Mouse (Mus musculus) brain, embryonic 14.5 days (tissue): ENCODE measurements at regions not wholly inside any gene's neighbourhood (a gene's known extent, or its start where the extent isn't known, plus 50 kb on each side); places are given as distances from the start of the nearest gene placed in this dataset.
A peak's percentile ranks its signal among the peaks of the same experiment; 100 is the strongest.

Experiments
- DNase-seq: peaks from one replicate; pipeline ENCODE4 v3.0.0-alpha.2; 2011; ENCODE audit warnings: low read depth
- CTCF ChIP-seq: fragments of 200-500 bp; IDR thresholded peaks from 2 replicates; pipeline ENCODE4 v1.5.1; 2012; ENCODE audit warnings: inconsistent platforms, mild to moderate bottlenecking, moderate library complexity, borderline replicate concordance; ENCODE audit not compliant: insufficient read depth, insufficient read length; ENCODE audit errors: extremely low read depth
- POLR2A ChIP-seq: fragments of 200-500 bp; IDR thresholded peaks from 2 replicates; pipeline ENCODE4 v1.6.1; 2012; ENCODE audit warnings: mild to moderate bottlenecking, inconsistent platforms, borderline replicate concordance; ENCODE audit not compliant: poor library complexity, insufficient read depth, insufficient read length, severe bottlenecking; ENCODE audit errors: extremely low read depth

GRCm38 (mm10) chr5:64679996-64680625 is 123.1 kb upstream of the Klf3 start:
- DNase-seq = no peak
- TF ChIP-seq POLR2A = no peak
- no peak for TF ChIP-seq CTCF

DNA sequence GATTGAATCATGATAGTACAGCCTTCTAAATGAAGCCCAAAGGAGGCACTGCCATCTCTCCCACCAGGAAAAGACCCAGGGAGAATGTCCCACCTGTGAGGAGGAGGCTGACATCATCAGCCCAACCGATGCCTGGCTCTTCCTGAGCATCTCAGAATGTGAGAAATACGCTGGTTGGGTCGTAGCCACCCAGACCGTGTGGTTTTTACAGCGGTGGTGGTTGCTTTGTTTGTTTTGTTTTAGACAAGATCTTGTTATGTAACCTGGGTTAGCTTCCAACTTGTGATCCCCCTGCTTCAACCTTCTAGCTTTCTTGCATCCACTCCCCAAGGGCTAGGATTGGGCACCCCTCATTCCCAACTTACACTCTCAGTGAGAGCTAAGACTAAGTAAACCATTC is 122.0 kb upstream of the Klf3 start:
- DNase-seq = no peak
- TF ChIP-seq POLR2A = no peak

DNA sequence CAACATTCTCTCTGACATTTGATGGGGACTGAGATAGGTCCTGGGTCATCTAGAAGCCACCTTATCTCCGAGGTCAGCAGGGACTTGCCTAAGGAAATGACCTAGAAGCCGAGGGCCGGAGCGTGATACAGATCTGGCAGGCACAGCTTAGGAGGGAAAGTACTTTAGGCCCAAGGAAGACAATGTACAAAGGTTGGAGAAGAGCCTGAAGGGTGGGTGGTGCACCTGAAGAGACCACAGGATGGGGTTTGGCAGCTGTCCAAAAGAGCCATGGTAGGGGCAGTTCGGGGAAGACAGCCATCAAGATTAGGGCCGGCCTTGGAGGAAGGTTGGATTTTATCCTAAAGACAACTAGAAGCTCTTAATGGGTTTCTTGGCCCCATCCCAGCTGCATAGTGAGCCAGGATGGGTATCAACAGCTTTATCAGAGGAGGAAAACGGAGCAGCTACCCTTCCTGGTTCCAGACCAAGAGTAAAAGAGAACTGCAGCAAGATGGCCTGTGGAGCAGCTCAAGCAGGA is 120.8 kb upstream of the Klf3 start:
- TF ChIP-seq POLR2A (no peak), CTCF (no peak)
- no peak for DNase-seq

GRCm38 (mm10) chr5:64683419-64683818 is 119.8 kb upstream of the Klf3 start:
- no peak for TF ChIP-seq CTCF
- TF ChIP-seq POLR2A = no peak
- DNase-seq = no peak

DNA sequence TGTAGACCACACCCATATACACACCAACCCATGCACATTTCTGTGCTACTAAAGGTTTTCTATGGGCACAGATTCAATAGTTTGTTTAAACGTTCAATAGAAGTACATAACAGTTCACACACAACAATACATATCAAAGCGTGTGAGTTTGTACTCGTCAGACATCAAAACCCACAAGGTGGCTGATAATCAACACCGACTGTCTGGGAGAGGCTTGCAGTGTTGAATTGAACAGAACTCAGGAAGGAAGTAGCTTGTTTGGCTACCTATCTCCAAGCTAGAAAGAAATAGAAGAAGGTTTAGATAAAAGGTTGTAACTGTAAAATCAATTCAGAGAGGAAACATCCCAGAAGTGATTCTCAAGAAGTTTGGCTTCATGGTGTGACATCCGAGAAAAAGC is 118.9 kb upstream of the Klf3 start:
- no peak for DNase-seq
- TF ChIP-seq POLR2A (no peak), CTCF (no peak)

GRCm38 (mm10) chr5:64690148-64690547 is 113.0 kb upstream of the Klf3 start:
- DNase-seq = no peak
- TF ChIP-seq CTCF (no peak), POLR2A (no peak)

GRCm38 (mm10) chr5:64691406-64692100 is 111.6 kb upstream of the Klf3 start:
- DNase-seq = no peak
- no peak for TF ChIP-seq CTCF
- TF ChIP-seq POLR2A = no peak

- DNase-seq = no peak
- TF ChIP-seq POLR2A (no peak), CTCF (no peak)
Observed at GRCm38 (mm10) chr5:64692335-64692734, 110.9 kb upstream of the Klf3 start.

DNA sequence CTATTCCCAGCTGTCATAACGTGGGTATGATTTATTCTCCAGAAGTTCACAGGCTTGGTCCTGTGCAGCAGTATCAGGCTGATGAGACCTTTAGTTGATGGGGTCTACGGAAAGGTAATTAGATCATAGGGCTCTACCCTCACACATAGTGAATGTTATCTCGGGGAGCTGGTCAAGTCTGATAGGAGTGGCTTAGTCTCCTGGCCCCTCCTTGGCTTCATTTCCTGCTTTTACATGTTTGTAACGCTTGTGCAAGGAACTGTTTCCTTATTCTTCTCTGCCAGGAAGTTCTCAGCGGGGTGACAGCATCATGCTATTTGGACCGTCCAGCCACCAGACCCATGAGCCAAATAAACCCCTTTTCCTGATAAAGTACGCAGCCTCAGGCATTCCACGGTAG is 109.6 kb upstream of the Klf3 start:
- no peak for TF ChIP-seq CTCF
- no peak for TF ChIP-seq POLR2A

GRCm38 (mm10) chr5:64694606-64695005 is 108.6 kb upstream of the Klf3 start:
- DNase-seq = peak; percentile 42
- TF ChIP-seq CTCF (no peak), POLR2A (no peak)

More for the DNA sequence above, 109.6 kb upstream of the Klf3 start:
- no peak for DNase-seq

- TF ChIP-seq CTCF (no peak), POLR2A (no peak)
- DNase-seq = no peak
Observed at GRCm38 (mm10) chr5:64696099-64696498, 107.1 kb upstream of the Klf3 start.

- TF ChIP-seq POLR2A (no peak), CTCF (no peak)
- DNase-seq = no peak
Observed at GRCm38 (mm10) chr5:64697466-64697865, 105.7 kb upstream of the Klf3 start.

DNA sequence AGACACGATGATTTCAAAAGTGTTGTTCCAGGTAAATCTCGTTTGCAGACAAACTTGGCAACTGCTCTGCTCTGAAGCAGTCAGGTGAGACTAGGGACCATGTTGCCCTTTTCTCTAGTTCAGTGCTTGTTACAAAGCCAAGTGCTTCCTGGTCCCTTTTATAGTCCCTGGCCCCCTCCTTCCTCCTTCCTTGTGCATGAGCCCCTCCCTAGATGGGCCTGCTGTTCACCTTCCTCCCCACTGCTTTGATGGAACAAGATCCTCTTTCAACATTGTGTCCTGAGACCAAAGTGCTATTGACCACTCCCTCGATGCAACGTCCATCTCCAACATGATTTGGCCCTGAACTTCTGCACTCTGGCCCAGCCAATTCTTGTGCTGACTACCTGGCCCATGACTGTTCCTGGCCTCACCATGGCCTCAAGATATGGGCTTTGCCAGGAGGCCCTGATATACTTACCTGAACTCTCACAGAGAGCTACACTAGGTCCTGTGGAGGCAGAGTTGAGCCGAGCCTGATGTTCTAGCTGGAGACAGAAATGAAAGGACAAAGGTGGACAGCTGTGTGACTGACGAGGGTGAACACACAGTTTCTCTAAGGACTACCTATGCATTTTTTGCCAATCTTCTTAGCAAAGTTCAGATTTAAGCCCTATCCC is 104.6 kb upstream of the Klf3 start:
- DNase-seq = no peak
- no peak for TF ChIP-seq POLR2A
- no peak for TF ChIP-seq CTCF
